ENCODE assay signal across 8 mouse cellular contexts in the genomic region with DNA sequence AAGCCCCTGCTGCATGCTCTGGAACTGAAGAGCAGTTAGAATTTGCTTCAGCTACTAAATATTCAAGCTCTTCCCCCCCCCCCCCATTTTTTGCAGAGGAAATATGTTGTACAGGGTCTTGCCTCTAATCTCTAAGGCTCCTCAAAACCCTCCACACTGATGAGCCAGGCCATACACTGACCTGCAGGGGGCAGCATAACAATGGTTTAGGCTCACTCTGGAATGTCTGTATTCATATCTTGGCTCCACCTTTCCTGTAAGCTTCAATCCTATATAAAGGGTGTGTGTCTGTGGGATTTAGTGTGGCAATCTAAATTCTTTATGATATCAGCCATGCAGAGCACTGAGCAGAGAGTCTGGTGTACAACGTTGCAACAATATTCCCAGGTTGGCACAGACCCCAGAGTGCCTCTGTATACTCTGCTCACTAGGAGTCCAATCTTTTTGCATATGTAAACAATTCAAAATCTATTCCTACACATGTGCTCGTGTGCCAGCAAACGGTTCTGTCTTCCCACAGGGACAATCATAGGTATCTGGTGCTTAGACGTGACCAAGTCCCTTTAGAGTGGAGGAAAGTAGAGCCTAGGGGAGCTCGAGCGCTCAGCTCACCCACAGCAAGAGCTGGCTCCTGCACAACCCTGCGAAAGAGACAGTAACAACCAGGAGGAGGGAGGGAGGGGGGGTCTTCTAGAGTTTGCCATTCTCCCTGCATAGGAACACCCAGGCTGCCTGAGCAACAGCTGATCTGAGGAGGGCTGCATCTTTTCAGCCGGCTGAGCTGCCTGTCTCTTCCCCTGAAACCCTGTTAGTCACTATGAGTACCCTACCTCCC.
DNase-seq lines count a peak whose midpoint lies in the region; ATAC-seq and TF ChIP-seq lines count a peak whose summit lies in the region.

No protein-coding gene starts in this region.

- peak; percentile 65 to 83 for DNase-seq in adrenal gland, postnatal 36 days
- DNase-seq in heart, postnatal 14 days: peak; percentile 77 to 81
- DNase-seq in layer of hippocampus, adult 18-20 months (ENCODE audit: low spot score in 2 of 2): peak; percentile 65 to 89
- DNase-seq in retina, embryonic 14.5 days (ENCODE audit: low spot score): peak; percentile 92
- DNase-seq in urinary bladder, postnatal 36 days (ENCODE audit: low spot score in 2 of 2): peak; percentile 56 to 61

- H3K36me3 ChIP-seq in ES-Bruce4 (ENCODE audit: control insufficient read depth, insufficient read depth, low read length, poor library complexity, severe bottlenecking): no peaks in the 10 kb centered on the region
- H3K36me3 ChIP-seq in embryonic facial prominence, embryonic 13.5 days: peaks cover 2% of the 10 kb centered on the region; the same call in 1 of the 2 replicates
- no peaks in the 10 kb centered on the region for H3K36me3 ChIP-seq in lung, embryonic 15.5 days

- H3K27ac ChIP-seq in ES-Bruce4 (ENCODE audit: insufficient read depth, low read length): no peak overlapping the region
- H3K27ac ChIP-seq in embryonic facial prominence, embryonic 13.5 days: peak overlapping the region; percentile 48
- 0 out of 2 replicates have a peak overlapping the region, but pooled peaks have one; percentile 12 for H3K27ac ChIP-seq in lung, embryonic 15.5 days

- no peak for TF ChIP-seq POLR2A in ES-Bruce4 (IDR thresholded peaks at IDR 0.05; ENCODE audit: insufficient read depth, low read length)

- no peak overlapping the region for H3K9ac ChIP-seq in ES-Bruce4 (ENCODE audit: low read depth, poor library complexity, severe bottlenecking)
- no peak overlapping the region; the same call in 1 of the 2 replicates for H3K9ac ChIP-seq in embryonic facial prominence, embryonic 13.5 days
- no peak overlapping the region for H3K9ac ChIP-seq in lung, embryonic 15.5 days

- 32% methylated on average over 8 of the region's 8 CpGs for WGBS in embryonic facial prominence, embryonic 13.5 days
- 36% methylated on average over 8 of the region's 8 CpGs for WGBS in lung, embryonic 15.5 days

- no peaks in the 10 kb centered on the region for H3K27me3 ChIP-seq in ES-Bruce4 (ENCODE audit: control insufficient read depth, insufficient read depth, low read length, poor library complexity, severe bottlenecking)
- H3K27me3 ChIP-seq in embryonic facial prominence, embryonic 13.5 days: no peaks in the 10 kb centered on the region
- H3K27me3 ChIP-seq in lung, embryonic 15.5 days: no peaks in the 10 kb centered on the region

- no peak for ATAC-seq in embryonic facial prominence, embryonic 13.5 days (ENCODE audit: insufficient number of reproducible peaks, insufficient read depth, low FRiP score, low TSS enrichment, low read depth)
- ATAC-seq in lung, embryonic 15.5 days (ENCODE audit: borderline replicate concordance, extremely low read depth, low FRiP score, low TSS enrichment): peak; percentile 66; the same call in 1 of the 2 replicates

- peak; percentile 52 for TF ChIP-seq CTCF in ES-Bruce4 (IDR thresholded peaks at IDR 0.05; ENCODE audit: low read depth, low read length)

- no peaks in the 10 kb centered on the region for H3K9me3 ChIP-seq in ES-Bruce4 (replicated peaks; ENCODE audit: control insufficient read depth, insufficient read depth, low read length, poor library complexity, severe bottlenecking)
- H3K9me3 ChIP-seq in embryonic facial prominence, embryonic 13.5 days: no peaks in the 10 kb centered on the region
- H3K9me3 ChIP-seq in lung, embryonic 15.5 days: no peaks in the 10 kb centered on the region

- no peak for TF ChIP-seq EP300 in ES-Bruce4 (IDR thresholded peaks at IDR 0.05; ENCODE audit: insufficient read depth, low read depth, low read length)

- H3K4me2 ChIP-seq in embryonic facial prominence, embryonic 13.5 days: no peak overlapping the region
- H3K4me2 ChIP-seq in lung, embryonic 15.5 days: no peak overlapping the region

- H3K4me1 ChIP-seq in ES-Bruce4 (ENCODE audit: control insufficient read depth, insufficient read depth, low read length): no peaks in the 10 kb centered on the region
- peaks cover 41% of the 10 kb centered on the region for H3K4me1 ChIP-seq in embryonic facial prominence, embryonic 13.5 days
- peaks cover 26% of the 10 kb centered on the region for H3K4me1 ChIP-seq in lung, embryonic 15.5 days

- intact Hi-C loops in heart, postnatal 14 days (cut with DNase I): loop anchor here (1.0 to 5.0 kb wide), 5 partner anchors 96 to 362 kb away; a partner anchor contains a TSS

- H3K4me3 ChIP-seq in ES-Bruce4 (ENCODE audit: low read depth, low read length): no peak overlapping the region
- no peak overlapping the region for H3K4me3 ChIP-seq in embryonic facial prominence, embryonic 13.5 days
- no peak overlapping the region for H3K4me3 ChIP-seq in lung, embryonic 15.5 days
